Mouse (Mus musculus): ENCODE measurements around the gene Tcstv1. TPM values are rescaled to one million over a fixed set of nuclear protein-coding genes. Genes with fewer than 3 reads are reported as not detected.
"Not testable (repeated sequence)": the region's sequence is repeated elsewhere in the genome, so short reads cannot be mapped to it uniquely, and the experiment has no call there.

The Tcstv1 gene
- not detected in 2 replicates for polyA plus RNA-seq (2016; fragmentation: Nextera tagmentation; extraction: Ambion mirVana)

- ATAC-seq (ENCODE audit: insufficient number of reproducible peaks, insufficient read depth, low FRiP score, low TSS enrichment); H3K27ac ChIP-seq; H3K9me3 ChIP-seq; H3K27me3 ChIP-seq; H3K36me3 ChIP-seq; H3K4me1 ChIP-seq; H3K4me3 ChIP-seq; H3K9ac ChIP-seq; H3K4me2 ChIP-seq (replicated peaks): not testable (repeated sequence)
- WGBS, result 81% methylated on average over 3 of the region's 3 CpGs
These were observed at the start of gene Tcstv1 for GRCm38 (mm10) chr13:119894685-119895084. Tcstv1 (minus strand) TSS chr13:119894785.

DNA sequence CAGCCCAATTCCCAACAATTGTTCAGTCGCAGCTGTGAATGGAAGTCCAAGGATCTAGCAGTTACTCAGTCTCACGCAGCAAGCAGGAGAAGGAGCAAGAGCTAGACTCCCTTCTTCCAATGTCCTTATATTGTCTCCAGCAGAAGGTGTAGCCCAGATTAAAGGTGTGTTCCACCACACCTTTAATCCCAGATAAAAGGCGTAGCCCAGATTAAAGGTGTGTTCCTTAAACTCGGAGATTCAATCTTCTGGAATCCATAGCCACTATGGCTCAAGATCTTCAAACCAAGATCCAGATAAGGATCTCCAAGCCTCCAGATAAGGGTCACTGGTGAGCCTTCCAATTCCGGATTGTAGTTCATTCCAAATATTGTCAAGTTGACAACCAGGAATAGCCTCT is 34.6 kb upstream of the Tcstv1 start, which contains the start of gene Gm21761:
Gm21761 (minus strand) TSS at position 101 of the 400 bp plus-strand sequence.
- no CpG with 5 or more reads among the region's 5 CpGs for WGBS
- not testable (repeated sequence) for H3K4me3 ChIP-seq; H3K27ac ChIP-seq; H3K36me3 ChIP-seq; H3K27me3 ChIP-seq; H3K4me2 ChIP-seq (replicated peaks); ATAC-seq (ENCODE audit: insufficient number of reproducible peaks, insufficient read depth, low FRiP score, low TSS enrichment); H3K4me1 ChIP-seq; H3K9me3 ChIP-seq; H3K9ac ChIP-seq

GRCm38 (mm10) chr13:119924597-119925340 is 30.2 kb upstream of the Tcstv1 start:
- not testable (repeated sequence) for H3K9me3 ChIP-seq; H3K4me3 ChIP-seq; H3K4me2 ChIP-seq (replicated peaks); H3K27me3 ChIP-seq; H3K36me3 ChIP-seq; H3K4me1 ChIP-seq; H3K9ac ChIP-seq; ATAC-seq (ENCODE audit: insufficient number of reproducible peaks, insufficient read depth, low FRiP score, low TSS enrichment); H3K27ac ChIP-seq
- WGBS, result 87% methylated on average over 3 of the region's 3 CpGs

DNA sequence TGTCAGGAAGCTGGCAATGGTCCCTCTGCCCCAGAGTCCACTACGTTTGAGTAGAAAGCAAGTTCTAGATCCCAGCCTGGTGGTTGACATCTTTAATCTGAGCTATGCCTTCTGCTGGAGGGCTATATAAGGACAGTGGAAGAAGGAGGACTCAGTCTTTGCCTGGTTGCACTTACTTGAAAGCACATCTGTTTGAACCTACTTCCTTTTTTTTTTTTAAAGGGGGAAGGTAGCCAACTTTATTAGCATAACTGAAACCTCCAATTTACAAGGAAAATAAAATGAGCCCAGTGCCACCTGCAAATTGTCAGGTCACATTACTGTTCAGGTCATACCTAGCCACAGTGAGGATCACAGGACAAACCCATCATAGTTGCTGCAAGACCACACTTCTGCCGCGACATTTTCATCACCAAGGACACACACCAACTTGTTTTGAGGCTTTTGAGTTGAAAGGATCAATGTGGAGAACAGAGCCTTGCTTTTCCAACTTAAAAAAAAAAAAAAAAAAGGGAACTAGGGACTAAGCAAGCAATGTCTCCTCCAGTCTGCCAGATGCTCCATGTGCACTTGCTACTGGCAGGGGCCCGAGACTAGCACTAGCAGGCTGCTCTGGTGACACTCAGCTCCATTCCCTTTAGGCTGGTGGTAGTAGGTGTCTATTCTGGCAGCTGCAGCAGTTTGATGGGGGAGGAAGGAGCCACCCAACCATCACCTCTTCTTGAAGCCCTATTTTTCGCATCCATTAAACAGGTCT is 22.6 kb upstream of the Tcstv1 start:
- not testable (repeated sequence) for H3K27me3 ChIP-seq; ATAC-seq (ENCODE audit: insufficient number of reproducible peaks, insufficient read depth, low FRiP score, low TSS enrichment); H3K9me3 ChIP-seq; H3K4me2 ChIP-seq (replicated peaks); H3K36me3 ChIP-seq; H3K9ac ChIP-seq; H3K4me1 ChIP-seq; H3K27ac ChIP-seq; H3K4me3 ChIP-seq
- 80% methylated on average over 4 of the region's 5 CpGs for WGBS

- not testable (repeated sequence) for H3K4me1 ChIP-seq; H3K4me2 ChIP-seq (replicated peaks); H3K27me3 ChIP-seq; H3K4me3 ChIP-seq; H3K9ac ChIP-seq; ATAC-seq (ENCODE audit: insufficient number of reproducible peaks, insufficient read depth, low FRiP score, low TSS enrichment); H3K36me3 ChIP-seq; H3K27ac ChIP-seq; H3K9me3 ChIP-seq
- 66% methylated on average over 2 of the region's 2 CpGs for WGBS
These were observed 21.9 kb upstream of the Tcstv1 start for GRCm38 (mm10) chr13:119916449-119916848.

- ATAC-seq (ENCODE audit: insufficient number of reproducible peaks, insufficient read depth, low FRiP score, low TSS enrichment); H3K36me3 ChIP-seq; H3K4me2 ChIP-seq (replicated peaks); H3K4me3 ChIP-seq; H3K27me3 ChIP-seq; H3K4me1 ChIP-seq; H3K9ac ChIP-seq; H3K27ac ChIP-seq; H3K9me3 ChIP-seq: not testable (repeated sequence)
- 48% methylated on average over 5 of the region's 5 CpGs for WGBS
These were observed 4.0 kb upstream of the Tcstv1 start for GRCm38 (mm10) chr13:119898549-119898948.

DNA sequence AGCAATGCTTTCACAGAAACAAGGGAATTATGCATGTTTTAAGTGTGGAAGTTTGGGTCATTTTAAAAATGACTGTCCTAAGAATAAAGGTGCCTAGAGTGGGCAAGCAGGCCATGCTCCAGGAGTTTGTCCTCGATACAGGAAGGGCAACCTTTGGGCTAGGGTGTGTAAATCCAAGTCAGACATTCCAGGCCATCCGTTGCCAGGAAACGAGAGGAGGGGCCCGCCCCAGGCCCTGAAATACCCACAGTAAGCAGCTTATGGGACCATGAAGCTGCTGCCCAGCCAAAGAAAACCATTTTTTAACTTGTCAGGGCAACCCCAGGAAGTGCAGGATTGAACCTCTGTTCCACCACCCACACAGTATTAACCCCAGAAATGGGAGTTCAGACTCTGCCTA is 7.7 kb downstream of the Tcstv1 start:
- H3K36me3 ChIP-seq; H3K9me3 ChIP-seq; H3K27me3 ChIP-seq; H3K4me3 ChIP-seq; H3K4me2 ChIP-seq (replicated peaks); H3K9ac ChIP-seq; H3K27ac ChIP-seq; H3K4me1 ChIP-seq; ATAC-seq (ENCODE audit: insufficient number of reproducible peaks, insufficient read depth, low FRiP score, low TSS enrichment): not testable (repeated sequence)
- 46% methylated on average over 4 of the region's 4 CpGs for WGBS

- ATAC-seq (ENCODE audit: insufficient number of reproducible peaks, insufficient read depth, low FRiP score, low TSS enrichment); H3K27ac ChIP-seq; H3K36me3 ChIP-seq; H3K4me3 ChIP-seq; H3K9me3 ChIP-seq; H3K4me1 ChIP-seq; H3K9ac ChIP-seq; H3K4me2 ChIP-seq (replicated peaks); H3K27me3 ChIP-seq: not testable (repeated sequence)
- WGBS, result 77% methylated on average over 6 of the region's 7 CpGs
These were observed 30.1 kb downstream of the Tcstv1 start for GRCm38 (mm10) chr13:119864395-119864999.

GRCm38 (mm10) chr13:119862399-119862798 is 32.2 kb downstream of the Tcstv1 start:
- H3K4me3 ChIP-seq; H3K27ac ChIP-seq; H3K9me3 ChIP-seq; H3K27me3 ChIP-seq; H3K4me2 ChIP-seq (replicated peaks); H3K4me1 ChIP-seq; H3K36me3 ChIP-seq; ATAC-seq (ENCODE audit: insufficient number of reproducible peaks, insufficient read depth, low FRiP score, low TSS enrichment); H3K9ac ChIP-seq: not testable (repeated sequence)
- no CpG with 5 or more reads among the region's 6 CpGs for WGBS

Other genes with a start within 250 kb of the Tcstv1 start
- gene Hmgcs1, start 204.4 kb downstream of the Tcstv1 start, polyA plus RNA-seq (2016; fragmentation: Nextera tagmentation; extraction: Ambion mirVana), result 197 and 223 TPM in 2 replicates
- gene Nim1k, start 138.9 kb downstream of the Tcstv1 start, polyA plus RNA-seq (2016; fragmentation: Nextera tagmentation; extraction: Ambion mirVana), result 1.1 and 1.3 TPM in 2 replicates
- gene Zfp131, start 103.9 kb downstream of the Tcstv1 start, polyA plus RNA-seq (2016; fragmentation: Nextera tagmentation; extraction: Ambion mirVana), result 49.8 and 50.1 TPM in 2 replicates
- not detected in 2 replicates for gene AF067063, start 64.6 kb downstream of the Tcstv1 start, polyA plus RNA-seq (2016; fragmentation: Nextera tagmentation; extraction: Ambion mirVana)
- not detected in 2 replicates for gene D13Ertd608e, start 58.8 kb downstream of the Tcstv1 start, polyA plus RNA-seq (2016; fragmentation: Nextera tagmentation; extraction: Ambion mirVana)
- gene Gm21761, start 34.5 kb upstream of the Tcstv1 start, polyA plus RNA-seq (2016; fragmentation: Nextera tagmentation; extraction: Ambion mirVana), result not detected in 2 replicates
- gene B020031M17Rik, start 56.0 kb upstream of the Tcstv1 start, polyA plus RNA-seq (2016; fragmentation: Nextera tagmentation; extraction: Ambion mirVana), result not detected in 2 replicates
- gene Gm36079, start 132.2 kb upstream of the Tcstv1 start, polyA plus RNA-seq (2016; fragmentation: Nextera tagmentation; extraction: Ambion mirVana), result not detected in 2 replicates
- not detected in 2 replicates for gene Gm21188, start 157.4 kb upstream of the Tcstv1 start, polyA plus RNA-seq (2016; fragmentation: Nextera tagmentation; extraction: Ambion mirVana)
- gene Gm20767, start 245.5 kb upstream of the Tcstv1 start, polyA plus RNA-seq (2016; fragmentation: Nextera tagmentation; extraction: Ambion mirVana), result not detected in 2 replicates

Measured in embryonic facial prominence, embryonic 12.5 days (tissue).